Mouse (Mus musculus) G1E (cell line): ENCODE results near the gene Hmcn2.

ENCODE experiments used
- CTCF ChIP-seq: IDR thresholded peaks from 2 replicates; pipeline ENCODE4 v1.5.1; 2012; ENCODE audit warnings: low read depth, low read length, inconsistent platforms, mixed read lengths
- POLR2AphosphoS5 ChIP-seq: IDR thresholded peaks from 2 replicates; pipeline ENCODE4 v1.6.1; 2012; ENCODE audit warnings: low read depth, low read length, inconsistent platforms; ENCODE audit not compliant: insufficient replicate concordance
- TAL1 ChIP-seq: conservative IDR thresholded peaks from 2 replicates; pipeline ENCODE4 v1.6.1; 2012; ENCODE audit warnings: low read depth, low read length, inconsistent platforms, mixed read lengths

GRCm38 (mm10) chr2:31377481-31377880 is 63.3 kb downstream of the Hmcn2 start:
- TF ChIP-seq TAL1 (no peak), CTCF (no peak), POLR2AphosphoS5 (no peak)
